Mouse (Mus musculus) testis, adult 10 weeks (tissue): Measurements from ENCODE around the gene Sf3a1. TPM values are rescaled to one million over a fixed set of nuclear protein-coding genes. Genes with fewer than 3 reads are reported as not detected.

Experiments used
- polyA plus RNA-seq: library from polyadenylated mRNA; stranded (reverse); fragments of 350-450 nt; fragmentation: Illumina TruSeq; extraction: RNeasy Lipid Tissue Mini Kit (QIAGEN cat#74804); gene quantifications from one replicate; pipeline ENCODE4 v1.2.3, GENCODE M21; 2014; ENCODE audit warnings: low read depth, low replicate concordance

Gene Sf3a1
- polyA plus RNA-seq: 19.3 TPM

DNA sequence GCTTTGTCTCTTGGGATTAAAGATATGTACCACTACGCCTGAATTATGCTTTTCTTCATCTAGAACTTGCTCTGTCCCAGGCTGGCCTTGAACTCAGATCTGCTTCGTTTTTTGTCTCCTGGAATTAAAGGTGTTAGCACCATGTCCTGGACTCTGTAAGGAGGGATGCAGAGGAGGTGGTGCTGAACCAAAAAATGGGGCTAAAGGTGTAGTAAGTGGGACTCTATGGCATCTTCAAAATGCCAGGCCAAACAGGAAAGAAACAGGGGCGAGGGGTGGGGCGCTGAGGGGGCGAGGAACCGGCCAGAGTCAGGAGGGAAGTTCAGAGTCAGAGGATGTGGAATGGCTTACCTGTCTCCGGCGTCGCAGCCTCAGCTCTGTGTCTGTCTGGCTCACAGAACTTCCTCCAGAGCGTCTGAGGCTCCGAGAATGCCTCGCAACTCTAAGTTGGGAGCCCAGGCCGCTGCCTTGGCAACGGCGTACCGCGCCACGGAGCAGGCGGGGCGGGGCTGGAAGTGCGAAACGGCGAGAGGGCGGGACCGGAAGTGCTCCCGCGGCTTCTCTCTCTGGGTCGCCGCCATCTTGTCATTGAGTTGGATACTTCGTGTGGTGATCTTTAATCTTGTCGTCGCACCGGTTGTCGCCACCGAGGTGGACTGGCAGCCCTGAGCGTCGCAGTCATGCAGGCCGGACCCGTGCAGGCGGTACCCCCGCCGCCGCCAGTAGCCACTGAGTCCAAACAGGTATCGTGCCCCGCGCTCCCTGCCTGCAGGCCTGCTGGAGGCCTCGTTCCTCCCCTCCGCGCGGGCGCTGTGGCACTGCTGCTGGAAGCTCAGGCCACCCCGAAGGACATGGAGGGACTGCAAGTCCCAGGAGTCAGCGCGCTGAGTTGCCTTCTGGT, at the start of gene Sf3a1, which contains the start of gene Ccdc157:
Sf3a1 (plus strand) TSS at position 543 of the 901 bp plus-strand sequence.
Ccdc157 (minus strand) TSS at position 486 of the 901 bp plus-strand sequence.

DNA sequence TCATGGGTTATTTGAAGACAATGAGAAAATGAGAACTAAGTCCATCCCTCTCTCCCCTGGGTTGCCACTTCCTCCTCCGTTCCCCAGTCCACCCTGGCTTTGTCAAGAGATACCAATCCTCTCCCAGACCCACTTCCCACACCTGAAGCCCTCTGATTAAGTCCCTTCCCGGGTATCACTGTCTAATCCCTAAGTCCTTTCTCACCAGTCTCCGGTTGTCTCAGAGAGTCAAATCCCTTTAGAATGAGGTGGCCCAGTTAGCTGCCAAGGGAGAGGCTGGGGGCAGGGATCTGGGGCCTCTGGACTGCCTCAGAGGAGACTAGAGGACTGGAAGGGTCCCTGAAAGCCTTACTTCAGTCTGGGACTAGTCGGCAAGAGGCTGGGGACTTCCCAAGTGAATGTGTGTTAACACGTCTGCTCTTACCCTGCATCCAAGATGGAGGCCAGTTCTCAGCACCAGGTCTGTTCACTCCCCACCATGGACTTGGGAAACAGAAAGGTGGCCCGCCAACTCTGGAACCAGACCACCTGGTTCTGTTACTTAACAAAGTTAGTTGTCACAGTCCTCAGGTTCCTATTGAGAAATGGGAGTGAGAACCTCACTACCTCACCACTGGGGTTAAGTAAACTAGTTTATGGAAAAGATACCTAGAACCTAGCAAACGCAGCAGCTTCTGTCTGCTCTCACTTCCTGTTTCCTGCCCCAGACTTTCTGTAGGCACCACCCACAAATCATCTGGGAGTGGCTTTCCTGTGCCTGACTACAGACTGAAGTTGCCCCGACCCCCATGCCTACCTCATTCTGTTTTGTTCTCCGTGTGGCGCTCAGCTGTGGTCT, 37.2 kb upstream of the Sf3a1 start, which contains the start of gene Sec14l2:
Sec14l2 (minus strand) TSS at position 674 of the 838 bp plus-strand sequence.

DNA sequence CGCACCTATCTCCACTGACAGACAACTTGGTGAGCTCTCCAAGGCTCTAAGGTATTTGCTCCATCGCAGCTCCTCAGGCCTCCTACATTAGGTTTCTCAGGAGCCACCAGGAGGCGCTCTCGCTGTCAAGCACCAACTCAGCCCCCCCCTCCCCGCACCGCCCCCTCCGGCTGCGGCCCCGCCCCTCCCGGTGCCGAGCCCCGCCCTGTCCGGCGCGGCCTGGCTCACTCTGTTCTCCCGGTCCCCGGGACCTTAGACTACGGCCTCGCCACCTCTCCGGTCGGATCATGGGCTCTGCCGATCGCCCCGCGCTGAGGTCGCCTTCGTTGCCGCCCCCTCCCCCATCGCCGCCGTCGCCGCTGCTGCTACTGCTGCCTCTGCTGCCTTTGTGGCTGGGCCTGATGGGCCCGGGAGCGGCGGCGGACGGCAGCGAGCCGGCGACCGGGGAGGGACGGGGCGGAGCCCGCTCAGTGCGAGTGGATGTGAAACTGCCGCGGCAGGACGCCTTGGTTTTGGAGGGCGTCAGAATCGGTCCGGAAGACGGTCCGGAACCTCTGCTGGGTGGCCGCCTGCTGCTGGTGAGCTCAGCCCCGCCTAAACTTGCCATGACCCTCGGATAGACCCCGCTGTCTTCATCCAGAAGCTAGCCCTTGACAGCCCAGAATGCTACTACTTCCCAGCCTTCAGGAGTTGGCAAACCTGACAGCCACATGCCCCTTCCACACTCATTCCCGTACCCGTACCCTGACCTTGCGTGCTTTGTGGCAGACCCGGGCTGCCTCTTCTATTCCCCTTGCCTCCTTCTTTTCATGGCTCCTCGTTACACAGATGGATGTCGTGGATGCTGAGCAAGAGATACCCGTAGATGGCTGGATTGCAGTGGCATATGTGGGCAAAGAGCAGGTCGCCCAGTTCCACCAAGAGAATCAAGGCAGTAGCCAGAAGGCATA, 24.9 kb upstream of the Sf3a1 start, which contains the start of gene Rnf215:
Rnf215 (plus strand) TSS at position 217 of the 950 bp plus-strand sequence.

DNA sequence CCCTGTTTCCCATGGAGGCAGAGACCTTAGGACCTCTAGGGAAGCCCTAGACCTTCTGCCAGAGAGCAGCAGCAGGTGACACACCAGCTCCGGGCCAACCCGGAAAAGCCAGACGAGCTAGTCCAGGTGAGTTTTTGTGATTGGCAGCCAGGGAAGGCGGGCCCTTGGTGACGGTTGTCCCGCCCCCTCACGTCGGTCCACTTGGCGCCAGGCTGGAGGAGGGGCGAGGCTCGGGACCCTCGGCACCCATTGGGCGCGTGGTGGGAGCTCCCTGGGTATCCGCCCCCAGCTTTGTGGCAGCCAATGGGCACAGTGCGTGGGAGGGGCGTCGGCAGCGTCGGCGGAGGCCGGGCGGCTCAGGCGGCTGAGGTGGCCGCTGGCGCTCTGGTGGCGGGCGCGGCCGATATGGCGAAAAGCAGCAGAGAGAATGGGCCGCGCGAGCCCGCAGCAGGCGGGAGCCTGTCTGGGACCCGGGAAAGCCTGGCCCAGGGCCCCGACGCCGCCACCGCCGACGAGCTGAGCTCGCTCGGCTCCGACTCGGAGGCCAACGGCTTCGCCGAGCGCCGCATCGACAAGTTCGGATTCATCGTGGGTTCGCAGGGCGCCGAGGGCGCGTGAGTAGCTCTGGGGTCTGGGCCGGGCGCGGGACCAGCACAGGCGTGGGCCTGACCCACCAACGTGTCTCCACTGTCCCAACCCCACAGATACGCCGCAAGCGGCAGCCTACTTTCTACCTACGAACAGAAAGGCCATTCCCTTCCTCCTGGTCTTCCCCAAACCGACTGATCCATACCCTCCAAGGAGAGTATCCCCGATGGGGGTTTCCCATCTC, 26.6 kb downstream of the Sf3a1 start, which contains the start of gene Tbc1d10a:
Tbc1d10a (plus strand) TSS at position 304 of the 832 bp plus-strand sequence.

DNA sequence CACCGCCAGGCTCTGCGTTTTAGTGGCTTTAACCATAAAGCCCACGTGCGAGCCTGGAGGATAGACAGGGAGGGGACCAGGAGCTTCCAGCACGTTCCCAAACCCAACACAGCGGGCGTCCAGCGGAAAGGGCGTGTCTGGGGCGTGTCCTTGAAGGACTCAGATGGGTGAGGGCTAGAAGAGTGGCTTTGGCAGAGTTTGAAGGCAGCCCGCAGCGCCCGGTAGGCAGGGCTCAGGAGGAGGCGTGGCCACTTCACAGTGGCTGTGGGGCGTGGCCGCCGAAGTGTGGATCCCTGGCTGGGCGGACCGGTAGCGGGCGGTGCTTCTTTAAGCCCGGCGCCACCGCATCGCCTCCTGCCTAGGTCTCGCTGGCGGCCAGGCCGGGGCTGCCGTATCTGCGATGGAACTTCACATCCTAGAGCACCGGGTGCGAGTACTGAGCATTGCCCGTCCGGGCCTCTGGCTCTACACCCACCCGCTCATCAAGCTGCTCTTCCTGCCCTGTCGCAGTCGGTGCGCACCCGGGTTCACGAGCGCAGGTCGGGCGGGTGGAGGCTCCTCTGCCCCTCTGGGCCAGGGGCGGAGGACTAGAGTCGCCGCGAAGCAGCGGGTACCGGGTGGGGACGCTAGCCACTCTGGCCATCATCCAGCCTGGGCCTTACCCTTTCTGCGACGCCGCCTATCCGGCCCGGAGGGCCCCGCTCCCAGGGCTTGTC, 57.9 kb downstream of the Sf3a1 start, which contains the start of gene Castor1:
Castor1 (plus strand) TSS at position 312 of the 716 bp plus-strand sequence.

Other genes with a start within 250 kb of the Sf3a1 start
- gene Slc35e4, start 245.7 kb upstream of the Sf3a1 start, polyA plus RNA-seq: not detected
- gene Tcn2, start 228.2 kb upstream of the Sf3a1 start, polyA plus RNA-seq: 0.98 TPM
- 35.2 TPM for gene Pes1, start 196.4 kb upstream of the Sf3a1 start, polyA plus RNA-seq
- 0.63 TPM for gene 4930556J24Rik, start 183.6 kb upstream of the Sf3a1 start, polyA plus RNA-seq
- gene Gal3st1, start 176.7 kb upstream of the Sf3a1 start, polyA plus RNA-seq: not detected
- gene Sec14l4, start 128.9 kb upstream of the Sf3a1 start, polyA plus RNA-seq: 0.64 TPM
- gene Sec14l3, start 95.5 kb upstream of the Sf3a1 start, polyA plus RNA-seq: 0.64 TPM
- gene Mtfp1, start 64.9 kb upstream of the Sf3a1 start, polyA plus RNA-seq: 3.5 TPM
- 1.4 TPM for gene Sec14l2, start 36.9 kb upstream of the Sf3a1 start, polyA plus RNA-seq
- 0.78 TPM for gene Rnf215, start 25.1 kb upstream of the Sf3a1 start, polyA plus RNA-seq
- 10.2 TPM for gene Ccdc157, start 57 bp upstream of the Sf3a1 start, polyA plus RNA-seq
- not detected for gene Tbc1d10a, start 26.4 kb downstream of the Sf3a1 start, polyA plus RNA-seq
- gene Castor1, start 57.9 kb downstream of the Sf3a1 start, polyA plus RNA-seq: 0.13 TPM
- gene Osm, start 76.1 kb downstream of the Sf3a1 start, polyA plus RNA-seq: not detected
- gene Lif, start 97.2 kb downstream of the Sf3a1 start, polyA plus RNA-seq: 0.06 TPM